Mouse (Mus musculus): ENCODE measurements around the gene Pwp1. TPM values are rescaled to one million over a fixed set of nuclear protein-coding genes. Genes with fewer than 3 reads are reported as not detected.

Pwp1 gene
- 21.7 to 29.7 TPM (median 29.0 TPM) in 4 replicates for total RNA-seq (2023)

DNA sequence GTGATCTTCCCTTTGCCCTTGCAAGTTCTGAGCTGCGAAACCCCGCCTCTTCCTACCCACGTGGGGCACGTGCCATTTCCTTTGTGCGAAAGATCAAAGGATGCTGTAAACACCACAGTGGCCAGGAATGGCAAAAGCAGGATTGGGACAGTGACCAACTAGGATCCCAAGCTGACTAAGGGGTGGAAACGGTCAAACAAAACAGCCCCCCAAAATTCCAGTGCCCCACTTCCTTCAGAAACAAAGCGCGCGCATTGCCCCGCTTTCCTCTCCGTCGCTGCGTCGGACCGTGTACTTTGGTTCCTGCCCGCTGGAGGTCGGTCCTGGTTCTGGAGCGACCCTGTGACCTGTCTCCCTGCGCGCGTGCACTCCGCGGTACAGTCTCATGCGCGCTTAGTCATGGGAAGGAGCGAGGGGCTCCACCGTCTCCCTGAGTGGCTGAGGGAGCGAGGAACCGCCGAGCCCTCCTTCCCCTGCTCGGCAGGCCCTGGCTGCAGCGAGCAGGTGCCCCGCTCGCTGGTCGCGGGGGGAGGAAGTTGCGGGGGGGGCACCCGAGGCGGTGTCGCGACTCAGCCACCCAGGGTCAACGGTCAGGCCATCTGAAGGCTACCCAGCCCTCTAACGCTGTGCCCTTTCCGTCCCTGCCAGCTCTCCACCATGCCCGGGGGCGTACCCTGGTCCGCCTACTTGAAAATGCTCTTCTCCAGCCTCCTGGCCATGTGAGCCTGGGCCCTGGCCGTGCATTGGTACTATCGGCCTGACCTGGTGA lies at the start of gene Pwp1:
TSS of gene Pwp1 (plus strand) at position 410 of the 769 bp plus-strand sequence.

DNA sequence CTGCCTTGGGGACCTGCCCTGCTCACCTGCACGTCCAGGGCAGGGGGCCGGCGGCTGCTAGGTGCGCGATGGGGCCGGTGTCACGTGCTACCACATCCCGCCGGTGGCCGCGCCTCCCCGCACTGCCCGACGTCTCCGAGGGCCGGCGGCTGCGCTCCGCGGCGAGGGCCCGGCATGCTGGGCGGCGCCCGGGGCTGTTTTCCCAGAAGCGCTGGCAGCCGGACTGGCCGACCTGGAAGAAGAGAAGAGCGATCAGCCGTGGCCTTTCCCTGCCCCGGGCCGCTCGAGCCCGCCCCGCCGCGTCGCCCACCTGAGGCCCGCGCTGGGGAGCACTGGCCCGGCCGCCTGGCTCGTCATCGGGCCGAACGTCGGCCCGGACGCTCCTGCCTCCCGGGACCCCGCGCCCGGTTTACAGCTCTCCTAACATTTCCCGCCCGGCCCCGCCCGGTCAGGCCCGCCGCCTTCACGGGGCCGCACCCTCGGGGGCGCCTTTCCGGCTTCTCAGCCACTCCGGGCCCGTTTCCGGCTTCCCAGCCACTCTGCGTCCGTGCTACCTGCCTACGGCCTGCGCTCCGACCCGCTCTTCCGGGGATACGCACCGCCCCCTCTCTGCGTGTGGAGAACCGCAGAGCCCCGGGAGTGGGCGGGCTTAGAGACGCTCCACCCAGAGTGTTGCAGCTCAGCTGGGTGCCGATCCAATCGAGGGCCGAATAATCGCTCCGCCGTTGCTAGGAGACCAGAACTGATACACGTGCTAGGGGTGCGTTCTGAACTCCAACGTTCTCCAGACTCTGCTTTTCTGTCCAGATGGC lies 87.4 kb downstream of the Pwp1 start, which contains the start of gene Prdm4:
TSS of gene Prdm4 (minus strand) at position 645 of the 812 bp plus-strand sequence.

DNA sequence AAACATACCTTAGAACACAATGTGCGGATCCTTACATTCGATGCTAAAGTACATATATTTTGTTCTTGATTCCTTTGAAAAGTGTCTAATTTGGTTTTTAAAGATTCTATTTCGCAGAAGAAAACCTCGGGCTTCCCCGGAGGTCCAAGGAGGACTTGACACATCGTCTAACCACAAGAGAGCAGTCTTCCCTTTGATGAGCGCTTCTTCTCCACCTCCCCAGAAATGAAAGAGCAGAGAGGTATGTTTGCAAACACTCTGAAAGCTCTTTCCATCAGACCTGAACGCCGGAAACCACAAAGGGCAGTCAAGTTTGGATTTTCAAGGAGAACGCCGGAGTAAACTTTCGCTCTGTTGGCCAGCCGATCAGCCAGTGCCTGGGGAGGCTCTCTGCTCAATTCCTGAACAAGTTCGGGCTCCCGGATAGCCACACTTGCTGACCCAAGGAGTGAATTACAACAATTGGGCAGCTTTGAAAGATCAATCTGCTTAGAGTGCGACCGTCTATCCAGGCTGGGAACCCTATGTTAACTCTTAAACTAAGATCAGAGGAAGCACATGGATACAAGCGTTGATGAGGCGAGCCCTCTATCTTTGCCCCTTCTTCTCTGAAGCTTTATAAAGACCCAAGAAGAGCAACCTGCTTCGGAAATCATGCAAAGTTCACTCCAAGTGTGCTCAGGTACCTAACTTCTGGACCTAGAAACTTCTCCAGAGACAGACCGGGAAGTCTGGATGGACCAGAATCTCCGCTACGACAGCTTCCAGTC lies 98.6 kb downstream of the Pwp1 start, which contains the start of gene Ascl4:
TSS of gene Ascl4 (plus strand) at position 6 of the 770 bp plus-strand sequence.

Other genes with a start within 250 kb of the Pwp1 start
- gene Prdm4, start 87.6 kb downstream of the Pwp1 start, total RNA-seq (2023) = 55.7 to 70.8 TPM (median 63.6 TPM) in 4 replicates
- gene Ascl4, start 98.2 kb downstream of the Pwp1 start, total RNA-seq (2023) = not detected in 4 replicates
- 91.0 to 102 TPM (median 96.4 TPM) in 4 replicates for gene Rtcb, start 128.3 kb downstream of the Pwp1 start, total RNA-seq (2023)
- gene Bpifc, start 182.4 kb downstream of the Pwp1 start, total RNA-seq (2023) = not detected in 4 replicates
- 32.3 to 42.6 TPM (median 37.2 TPM) in 4 replicates for gene Fbxo7, start 192.5 kb downstream of the Pwp1 start, total RNA-seq (2023)